Mouse (Mus musculus) myocyte (in vitro differentiated cells): Measurements from ENCODE around the gene Prss38. TPM values are rescaled to one million over a fixed set of nuclear protein-coding genes. Genes with fewer than 3 reads are reported as not detected.

ENCODE experiments used
- H3K27me3 ChIP-seq: one replicate; pipeline ENCODE4 v1.6.1; 2011; ENCODE audit not compliant: control insufficient read depth, insufficient read depth, insufficient read length
- H3K36me3 ChIP-seq: one replicate; pipeline ENCODE4 v1.6.1; 2011; ENCODE audit not compliant: control insufficient read depth, insufficient read depth
- H3K4me2 ChIP-seq: one replicate; pipeline ENCODE4 v1.6.1; 2011; ENCODE audit warnings: low read depth, control low read depth
- H3K4me3 ChIP-seq: one replicate; pipeline ENCODE4 v1.5.1; 2011; ENCODE audit warnings: mild to moderate bottlenecking, control low read depth, moderate library complexity
- H3K79me2 ChIP-seq: one replicate; pipeline ENCODE4 v1.6.1; 2011; ENCODE audit not compliant: control insufficient read depth, insufficient read depth
- H3ac ChIP-seq: one replicate; pipeline ENCODE4 v1.6.1; 2011; ENCODE audit not compliant: control insufficient read depth, insufficient read length
- CEBPB ChIP-seq: IDR thresholded peaks from 2 replicates; pipeline ENCODE4 v1.6.1; 2011; ENCODE audit warnings: mild to moderate bottlenecking, moderate library complexity; ENCODE audit not compliant: poor library complexity, insufficient read depth, severe bottlenecking
- E2F4 ChIP-seq: IDR thresholded peaks from one replicate; pipeline ENCODE4 v1.6.1; 2011; ENCODE audit warnings: mild to moderate bottlenecking, control low read depth, moderate library complexity; ENCODE audit not compliant: insufficient read depth
- MAX ChIP-seq: IDR thresholded peaks from one replicate; pipeline ENCODE4 v1.6.1; 2011; ENCODE audit warnings: low read depth, mild to moderate bottlenecking, control low read depth
- MYOD1 ChIP-seq, 3 experiments: IDR thresholded peaks; one replicate each; pipeline ENCODE4 v1.6.1; 2011; ENCODE audit warnings: control low read depth in 2 of 3, low read depth in 2 of 3, mild to moderate bottlenecking in 2 of 3, moderate library complexity in 1 of 3; ENCODE audit not compliant: insufficient read length in 2 of 3, control insufficient read depth in 1 of 3
- MYOG ChIP-seq, 3 experiments: IDR thresholded peaks; one replicate each; pipeline ENCODE4 v1.6.1; 2011; ENCODE audit warnings: control low read depth in 2 of 3, low read depth in 2 of 3, mild to moderate bottlenecking in 2 of 3; ENCODE audit not compliant: insufficient read length in 2 of 3, control insufficient read depth in 1 of 3, insufficient read depth in 1 of 3
- POLR2A ChIP-seq: IDR thresholded peaks from one replicate; pipeline ENCODE4 v1.6.1; 2011; ENCODE audit warnings: low read depth, mild to moderate bottlenecking, control low read depth, moderate library complexity; ENCODE audit not compliant: insufficient read length
- POLR2AphosphoS2 ChIP-seq: IDR thresholded peaks from one replicate; pipeline ENCODE4 v1.6.1; 2011; ENCODE audit warnings: low read depth, control low read depth; ENCODE audit not compliant: insufficient read length
- REST ChIP-seq: IDR thresholded peaks from one replicate; pipeline ENCODE4 v1.6.1; 2011; ENCODE audit warnings: mild to moderate bottlenecking, control low read depth, moderate library complexity; ENCODE audit not compliant: insufficient read depth, insufficient read length
- SRF ChIP-seq: IDR thresholded peaks from one replicate; pipeline ENCODE4 v1.6.1; 2011; ENCODE audit warnings: low read depth; ENCODE audit not compliant: control insufficient read depth, insufficient read length
- TCF12 ChIP-seq: IDR thresholded peaks from one replicate; pipeline ENCODE4 v1.6.1; 2011; ENCODE audit warnings: mild to moderate bottlenecking, control low read depth; ENCODE audit not compliant: poor library complexity, insufficient read depth, severe bottlenecking
- TCF3 ChIP-seq: IDR thresholded peaks from one replicate; pipeline ENCODE4 v1.6.1; 2011; ENCODE audit warnings: low read depth, control low read depth; ENCODE audit not compliant: insufficient read length
- USF1 ChIP-seq: IDR thresholded peaks from one replicate; pipeline ENCODE4 v1.6.1; 2011; ENCODE audit warnings: low read depth, mild to moderate bottlenecking, control low read depth, moderate library complexity
- polyA plus RNA-seq: library from polyadenylated mRNA; unstranded; fragments of >200 nt; fragmentation: generic; extraction: Trizol; gene quantifications from one replicate; pipeline ENCODE4 v1.2.1, GENCODE M21; 2012; ENCODE audit warnings: missing spikeins

Gene Prss38
- polyA plus RNA-seq, 1 experiment = not detected

- Histone ChIP-seq H3K79me2 (no peaks in the 10 kb centered on the region), H3K36me3 (no peaks in the 10 kb centered on the region), H3K4me3 (no peak overlapping the region), H3ac (no peak overlapping the region), H3K27me3 (peaks cover 5% of the 10 kb centered on the region), H3K4me2 (no peak overlapping the region)
- no peak for TF ChIP-seq MAX
- TF ChIP-seq TCF3 = no peak
- no peak for TF ChIP-seq E2F4
- TF ChIP-seq USF1 = no peak
- TF ChIP-seq POLR2AphosphoS2 = no peak
- TF ChIP-seq REST = no peak
- TF ChIP-seq MYOD1 (IDR thresholded peaks at IDR 0.05; ENCODE audit: control insufficient read depth in 1 of 3, insufficient read length in 2 of 3, low read depth in 2 of 3) = no peak
- no peak for TF ChIP-seq CEBPB
- TF ChIP-seq MYOG (IDR thresholded peaks at IDR 0.05; ENCODE audit: control insufficient read depth in 1 of 3, insufficient read depth in 1 of 3, insufficient read length in 2 of 3, low read depth in 2 of 3) = no peak
- no peak for TF ChIP-seq TCF12
Measured at GRCm38 (mm10) chr11:59366031-59366430, 9.4 kb downstream of the Prss38 start.

GRCm38 (mm10) chr11:59364417-59364816 is 11.0 kb downstream of the Prss38 start:
- no peak overlapping the region for H3K4me2 ChIP-seq
- no peak overlapping the region for H3K4me3 ChIP-seq
- no peaks in the 10 kb centered on the region for H3K79me2 ChIP-seq
- TF ChIP-seq MAX (no peak), E2F4 (no peak), USF1 (no peak), REST (no peak), SRF (no peak), MYOD1 (IDR thresholded peaks at IDR 0.05; ENCODE audit: control insufficient read depth in 1 of 3, insufficient read length in 2 of 3, low read depth in 2 of 3) (no peak), POLR2AphosphoS2 (no peak), CEBPB (no peak), MYOG (IDR thresholded peaks at IDR 0.05; ENCODE audit: control insufficient read depth in 1 of 3, insufficient read depth in 1 of 3, insufficient read length in 2 of 3, low read depth in 2 of 3) (no peak), POLR2A (no peak), TCF12 (no peak), TCF3 (no peak)
- H3K27me3 ChIP-seq = peaks cover 5% of the 10 kb centered on the region
- no peaks in the 10 kb centered on the region for H3K36me3 ChIP-seq
- H3ac ChIP-seq = no peak overlapping the region

- H3K79me2 ChIP-seq = no peaks in the 10 kb centered on the region
- no peak for TF ChIP-seq REST
- TF ChIP-seq MYOD1 (IDR thresholded peaks at IDR 0.05; ENCODE audit: control insufficient read depth in 1 of 3, insufficient read length in 2 of 3, low read depth in 2 of 3) = no peak
- TF ChIP-seq TCF3 = no peak
- no peak for TF ChIP-seq MAX
- TF ChIP-seq POLR2A = no peak
- TF ChIP-seq POLR2AphosphoS2 = no peak
- TF ChIP-seq E2F4 = no peak
- no peak for TF ChIP-seq TCF12
- TF ChIP-seq SRF = no peak
- TF ChIP-seq USF1 = no peak
- no peak for TF ChIP-seq MYOG (IDR thresholded peaks at IDR 0.05; ENCODE audit: control insufficient read depth in 1 of 3, insufficient read depth in 1 of 3, insufficient read length in 2 of 3, low read depth in 2 of 3)
- TF ChIP-seq CEBPB = no peak
- peaks cover 5% of the 10 kb centered on the region for H3K27me3 ChIP-seq
- H3K4me2 ChIP-seq = no peak overlapping the region
- no peaks in the 10 kb centered on the region for H3K36me3 ChIP-seq
- H3K4me3 ChIP-seq = no peak overlapping the region
- H3ac ChIP-seq = no peak overlapping the region
Measured at GRCm38 (mm10) chr11:59364007-59364406, 11.4 kb downstream of the Prss38 start.

- H3ac ChIP-seq = no peak overlapping the region
- no peak overlapping the region for H3K4me2 ChIP-seq
- no peaks in the 10 kb centered on the region for H3K79me2 ChIP-seq
- H3K36me3 ChIP-seq = no peaks in the 10 kb centered on the region
- H3K27me3 ChIP-seq = peaks cover 5% of the 10 kb centered on the region
- no peak overlapping the region for H3K4me3 ChIP-seq
- no peak for TF ChIP-seq MAX
- TF ChIP-seq USF1 = no peak
- TF ChIP-seq E2F4 = no peak
- TF ChIP-seq MYOG (IDR thresholded peaks at IDR 0.05; ENCODE audit: control insufficient read depth in 1 of 3, insufficient read depth in 1 of 3, insufficient read length in 2 of 3, low read depth in 2 of 3) = no peak
- TF ChIP-seq SRF = no peak
- TF ChIP-seq MYOD1 (IDR thresholded peaks at IDR 0.05; ENCODE audit: control insufficient read depth in 1 of 3, insufficient read length in 2 of 3, low read depth in 2 of 3) = no peak
- no peak for TF ChIP-seq TCF12
- TF ChIP-seq REST = no peak
- TF ChIP-seq POLR2A = no peak
- no peak for TF ChIP-seq CEBPB
- TF ChIP-seq POLR2AphosphoS2 = no peak
- TF ChIP-seq TCF3 = no peak
Measured at GRCm38 (mm10) chr11:59361291-59361690, 14.2 kb downstream of the Prss38 start.

GRCm38 (mm10) chr11:59356874-59357289 is 18.6 kb downstream of the Prss38 start:
- H3K79me2 ChIP-seq = no peaks in the 10 kb centered on the region
- TF ChIP-seq USF1 = no peak
- no peak for TF ChIP-seq TCF12
- TF ChIP-seq MAX = no peak
- TF ChIP-seq MYOG (IDR thresholded peaks at IDR 0.05; ENCODE audit: control insufficient read depth in 1 of 3, insufficient read depth in 1 of 3, insufficient read length in 2 of 3, low read depth in 2 of 3) = peak in 1 of 3 experiments; percentile 22
- no peak for TF ChIP-seq MYOD1 (IDR thresholded peaks at IDR 0.05; ENCODE audit: control insufficient read depth in 1 of 3, insufficient read length in 2 of 3, low read depth in 2 of 3)
- H3K4me3 ChIP-seq = no peak overlapping the region
- no peaks in the 10 kb centered on the region for H3K36me3 ChIP-seq
- no peak overlapping the region for H3ac ChIP-seq
- H3K4me2 ChIP-seq = no peak overlapping the region
- H3K27me3 ChIP-seq = peaks cover 3% of the 10 kb centered on the region
